In genomic region chr17:5744016-5744415, GRCm38 (mm10) we compare ENCODE assay signal across 34 mouse cellular contexts.
"Had no signal": no experiment of that assay in that cellular context is flagged by ENCODE, and none has a peak within 500 bp of the region (broad histone marks: within the 10 kb centered on the region; RNA-seq: fewer than 3 reads in every experiment).

No protein-coding gene starts in this region.

- H3K4me3 ChIP-seq: heart, embryonic 10.5 days; heart, embryonic 12.5 days; heart, embryonic 13.5 days; heart, embryonic 15.5 days; hindbrain, embryonic 10.5 days; hindbrain, embryonic 12.5 days; hindbrain, embryonic 13.5 days; hindbrain, embryonic 15.5 days; intestine, embryonic 15.5 days; kidney, embryonic 15.5 days; layer of hippocampus, adult 2 months had no signal

- H3K36me3 ChIP-seq: heart, embryonic 10.5 days; heart, embryonic 12.5 days; heart, embryonic 13.5 days; heart, embryonic 15.5 days; hindbrain, embryonic 10.5 days; hindbrain, embryonic 12.5 days; intestine, embryonic 15.5 days; kidney, embryonic 15.5 days had no signal

- DNase-seq: heart, postnatal 10 days; heart, postnatal 14 days; heart, postnatal 36 days; heart, postnatal 4 days; kidney, adult 11 months; kidney, adult 18-20 months; kidney, adult 2 months; kidney, adult 8-10 months; kidney, adult 9 months; kidney, postnatal 10 days; kidney, postnatal 14 days; kidney, postnatal 25 days; kidney, postnatal 36 days; kidney, postnatal 4 days; layer of hippocampus, adult 9-11 months; layer of hippocampus, postnatal 36 days had no signal

- H3K4me1 ChIP-seq: heart, embryonic 10.5 days; heart, embryonic 12.5 days; heart, embryonic 13.5 days; heart, embryonic 15.5 days; hindbrain, embryonic 10.5 days; hindbrain, embryonic 12.5 days; hindbrain, embryonic 13.5 days; hindbrain, embryonic 15.5 days; kidney, embryonic 15.5 days had no signal

- H3K27ac ChIP-seq: heart, embryonic 10.5 days; heart, embryonic 13.5 days; heart, embryonic 15.5 days; hindbrain, embryonic 10.5 days; hindbrain, embryonic 12.5 days; hindbrain, embryonic 13.5 days; hindbrain, embryonic 14.5 days; hindbrain, embryonic 15.5 days; hindbrain, postnatal 0 days; intestine, embryonic 15.5 days; kidney, embryonic 15.5 days; kidney, postnatal 0 days; layer of hippocampus, adult 2 months had no signal

- H3K4me2 ChIP-seq: heart, embryonic 12.5 days; heart, embryonic 13.5 days; heart, embryonic 15.5 days; hindbrain, embryonic 12.5 days; hindbrain, embryonic 13.5 days; hindbrain, embryonic 14.5 days; hindbrain, embryonic 15.5 days; intestine, embryonic 15.5 days; kidney, embryonic 15.5 days had no signal

- H3K9ac ChIP-seq: heart, embryonic 12.5 days; heart, embryonic 13.5 days; heart, embryonic 15.5 days; hindbrain, embryonic 12.5 days; hindbrain, embryonic 13.5 days; hindbrain, embryonic 14.5 days; hindbrain, embryonic 15.5 days; intestine, embryonic 15.5 days; kidney, embryonic 15.5 days had no signal

- H3K9me3 ChIP-seq: heart, embryonic 10.5 days; heart, embryonic 12.5 days; heart, embryonic 13.5 days; heart, embryonic 15.5 days; hindbrain, embryonic 10.5 days; hindbrain, embryonic 12.5 days; hindbrain, embryonic 13.5 days; hindbrain, embryonic 15.5 days; intestine, embryonic 15.5 days; kidney, embryonic 15.5 days had no signal

- ATAC-seq: hindbrain, embryonic 16.5 days; hindbrain, postnatal 0 days; inflammation-experienced regulatory T-cells, adult 6 months; intestine, embryonic 15.5 days; intestine, embryonic 16.5 days; intestine, postnatal 0 days had no signal

- H3K27me3 ChIP-seq: heart, embryonic 12.5 days; heart, embryonic 13.5 days; heart, embryonic 15.5 days; hindbrain, embryonic 12.5 days; hindbrain, embryonic 13.5 days; hindbrain, embryonic 15.5 days; intestine, embryonic 15.5 days; kidney, embryonic 15.5 days had no signal
